Mouse (Mus musculus): Measurements from ENCODE around the gene Ddx5. TPM values are rescaled to one million over a fixed set of nuclear protein-coding genes. Genes with fewer than 3 reads are reported as not detected.

Gene Ddx5
- polyA plus RNA-seq, 1 experiment from 2014 or later = 537 TPM

- DNase-seq (no peak), ATAC-seq (ENCODE audit: low FRiP score, low TSS enrichment) (no peak)
- H3K9ac ChIP-seq (replicated peaks; ENCODE audit: low read length) = no peak overlapping the region
- H3K27ac ChIP-seq (replicated peaks; ENCODE audit: low read depth, low read length) = no peak overlapping the region
- no peak overlapping the region for H3K4me3 ChIP-seq (replicated peaks; ENCODE audit: low read depth, low read length)
- H3K9me3 ChIP-seq (ENCODE audit: control insufficient read depth, low read length) = no peaks in the 10 kb centered on the region
- no peak overlapping the region for H3K4me2 ChIP-seq (ENCODE audit: low read length)
- 90% methylated on average over 4 of the region's 4 CpGs for WGBS
- H3K27me3 ChIP-seq (ENCODE audit: control insufficient read depth, insufficient read depth, low read length) = no peaks in the 10 kb centered on the region
- no peaks in the 10 kb centered on the region for H3K36me3 ChIP-seq (ENCODE audit: control insufficient read depth, insufficient read depth, low read length)
- no peaks in the 10 kb centered on the region for H3K4me1 ChIP-seq (ENCODE audit: control insufficient read depth, insufficient read depth, low read length)
Measured at GRCm38 (mm10) chr11:106730714-106731113, 58.3 kb downstream of the Ddx5 start.

Small RNA genes within 50 kb of the gene (microRNA-seq; reads per million reads assigned to microRNA genes)
- gene Gm25994 (not detected), gene Mir3064 (18.4 reads per million, percentile 39 among the genes with 10 or more reads in this experiment)

Other genes starting within 250 kb of the Ddx5 start
- 27.3 and 29.1 TPM in 2 replicates for gene Tex2, start 175.8 kb downstream of the Ddx5 start, polyA plus RNA-seq (2014; fragmentation: Nextera tagmentation; extraction: Ambion mirVana)
- 9.7 and 14.8 TPM in 2 replicates for gene Pecam1, start 38.6 kb downstream of the Ddx5 start, polyA plus RNA-seq (2014; fragmentation: Nextera tagmentation; extraction: Ambion mirVana)
- 0.20 and 1.4 TPM in 2 replicates for gene Milr1, start 38.0 kb downstream of the Ddx5 start, polyA plus RNA-seq (2014; fragmentation: Nextera tagmentation; extraction: Ambion mirVana)
- 9.4 and 9.5 TPM in 2 replicates for gene Polg2, start 9.6 kb downstream of the Ddx5 start, polyA plus RNA-seq (2014; fragmentation: Nextera tagmentation; extraction: Ambion mirVana)
- gene Cep95, start 67 bp upstream of the Ddx5 start, polyA plus RNA-seq (2014; fragmentation: Nextera tagmentation; extraction: Ambion mirVana) = 13.9 and 14.4 TPM in 2 replicates
- 17.5 and 24.0 TPM in 2 replicates for gene Smurf2, start 131.5 kb upstream of the Ddx5 start, polyA plus RNA-seq (2014; fragmentation: Nextera tagmentation; extraction: Ambion mirVana)
- gene Kpna2, start 210.4 kb upstream of the Ddx5 start, polyA plus RNA-seq (2014; fragmentation: Nextera tagmentation; extraction: Ambion mirVana) = 127 and 206 TPM in 2 replicates
- 9.6 and 11.1 TPM in 2 replicates for gene 1810010H24Rik, start 236.5 kb upstream of the Ddx5 start, polyA plus RNA-seq (2014; fragmentation: Nextera tagmentation; extraction: Ambion mirVana)